Mouse (Mus musculus) liver, postnatal 0 days (tissue): ENCODE results near the gene Gm37240.

ENCODE experiments used
- CTCF ChIP-seq: sonication (generic); IDR thresholded peaks from 2 replicates; pipeline ENCODE4 v1.5.1; 2016; ENCODE audit warnings: antibody characterized with exemption, low read depth
- EP300 ChIP-seq: IDR thresholded peaks from 2 replicates; pipeline ENCODE4 v1.6.1; 2016; ENCODE audit warnings: antibody characterized with exemption, low read depth, mild to moderate bottlenecking

- TF ChIP-seq CTCF (no peak), EP300 (no peak; the same call in 1 of the 2 replicates)
These were observed 30.2 kb downstream of the Gm37240 start for GRCm38 (mm10) chr3:85857083-85857482.
